Mouse (Mus musculus) olfactory bulb, adult 2 months (tissue): Measurements from ENCODE around the gene Sh3pxd2a.

Experiments used
- CTCF ChIP-seq: fragments of 200-500 bp; IDR thresholded peaks from 2 replicates; pipeline ENCODE4 v1.5.1; 2012; ENCODE audit warnings: low read depth, mild to moderate bottlenecking, low read length, moderate library complexity; ENCODE audit not compliant: insufficient read depth
- POLR2A ChIP-seq: fragments of 200-500 bp; IDR thresholded peaks from 2 replicates; pipeline ENCODE4 v1.6.1; 2012; ENCODE audit warnings: mild to moderate bottlenecking, low read depth, low read length, moderate library complexity; ENCODE audit not compliant: insufficient read depth

DNA sequence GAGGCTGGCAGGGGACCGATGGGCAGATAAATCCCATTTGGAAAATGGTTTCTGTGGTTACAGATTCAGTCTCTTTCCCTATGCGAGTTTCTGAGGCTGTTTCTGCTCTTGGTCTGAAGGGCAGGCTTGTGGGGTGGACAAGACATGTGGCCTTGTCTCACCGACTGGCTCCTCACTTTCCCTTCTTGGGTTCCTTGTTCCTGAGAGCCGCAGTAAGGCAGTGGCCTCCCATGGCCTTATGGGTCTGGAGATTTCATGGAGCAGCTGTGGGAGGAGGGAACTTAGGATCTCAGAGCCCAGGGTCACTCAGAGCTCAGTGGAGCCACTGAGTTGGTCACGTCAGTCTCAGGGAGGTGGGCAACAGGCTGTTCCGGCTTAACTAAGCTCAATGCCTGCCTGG, 232.8 kb downstream of the Sh3pxd2a start:
- TF ChIP-seq CTCF (no peak), POLR2A (no peak)
